Mouse (Mus musculus) liver, embryonic 11.5 days (tissue): ENCODE results near the gene Aspn. TPM values are rescaled to one million over a fixed set of nuclear protein-coding genes. Genes with fewer than 3 reads are reported as not detected.

ENCODE experiments used
- ATAC-seq: fragments of 200-750 bp; cut with Nextera tagmentation; replicated peaks from 2 replicates; pipeline ENCODE4 v1.8.0; 2017; ENCODE audit warnings: moderate number of reproducible peaks, mild to moderate bottlenecking, moderate TSS enrichment, moderate library complexity; ENCODE audit not compliant: low FRiP score
- DNase-seq: peaks from one replicate; pipeline ENCODE4 v3.0.0-alpha.2; 2017; ENCODE audit warnings: low spot score
- H3K27ac ChIP-seq: fragments of 300-500 bp; sonication (generic); 2 replicates; pipeline ENCODE4 v1.5.1; 2014; ENCODE audit warnings: mild to moderate bottlenecking, low read depth, low read length, control low read depth
- H3K27me3 ChIP-seq: fragments of 300-500 bp; sonication (generic); replicated peaks from 2 replicates; pipeline ENCODE4 v1.6.1; 2014; ENCODE audit warnings: low read length, mixed read lengths; ENCODE audit not compliant: control insufficient read depth, insufficient read depth
- H3K36me3 ChIP-seq: fragments of 300-500 bp; sonication (generic); 2 replicates; pipeline ENCODE4 v1.6.1; 2014; ENCODE audit warnings: mild to moderate bottlenecking, low read length, moderate library complexity, mixed read lengths; ENCODE audit not compliant: control insufficient read depth, insufficient read depth
- H3K4me1 ChIP-seq: fragments of 300-500 bp; sonication (generic); replicated peaks from 2 replicates; pipeline ENCODE4 v1.6.1; 2014; ENCODE audit warnings: low read length, mixed read lengths; ENCODE audit not compliant: control insufficient read depth, insufficient read depth
- H3K4me2 ChIP-seq: fragments of 300-500 bp; sonication (generic); 2 replicates; pipeline ENCODE4 v1.6.1; 2014; ENCODE audit warnings: mild to moderate bottlenecking, control low read depth, moderate library complexity
- H3K4me3 ChIP-seq: fragments of 300-500 bp; sonication (generic); 2 replicates; pipeline ENCODE4 v1.5.1; 2014; ENCODE audit warnings: low read depth, low read length, control low read depth
- H3K9ac ChIP-seq: fragments of 300-500 bp; sonication (generic); 2 replicates; pipeline ENCODE4 v1.6.1; 2014; ENCODE audit warnings: low read depth, low read length, control low read depth
- H3K9me3 ChIP-seq: fragments of 300-500 bp; sonication (generic); 2 replicates; pipeline ENCODE4 v1.6.1; 2016; ENCODE audit warnings: low read length, inconsistent platforms, mixed read lengths; ENCODE audit not compliant: control insufficient read depth
- WGBS: fragments of 180-500 bp; shearing (Covaris S2); extraction: QIAGEN DNeasy Blood & Tissue Kit; methylation state at CpG from one replicate; pipeline ENCODE4 v1.1.7; 2014; 5-methylcytosine and 5-hydroxymethylcytosine counted together
- polyA plus RNA-seq: library from polyadenylated mRNA; unstranded; fragments of >200 nt; fragmentation: Nextera tagmentation; extraction: Ambion mirVana; gene quantifications from 2 replicates; pipeline ENCODE4 v1.2.1, GENCODE M21; 2014

Aspn gene
- polyA plus RNA-seq = 0.27 and 0.45 TPM in 2 replicates

DNA sequence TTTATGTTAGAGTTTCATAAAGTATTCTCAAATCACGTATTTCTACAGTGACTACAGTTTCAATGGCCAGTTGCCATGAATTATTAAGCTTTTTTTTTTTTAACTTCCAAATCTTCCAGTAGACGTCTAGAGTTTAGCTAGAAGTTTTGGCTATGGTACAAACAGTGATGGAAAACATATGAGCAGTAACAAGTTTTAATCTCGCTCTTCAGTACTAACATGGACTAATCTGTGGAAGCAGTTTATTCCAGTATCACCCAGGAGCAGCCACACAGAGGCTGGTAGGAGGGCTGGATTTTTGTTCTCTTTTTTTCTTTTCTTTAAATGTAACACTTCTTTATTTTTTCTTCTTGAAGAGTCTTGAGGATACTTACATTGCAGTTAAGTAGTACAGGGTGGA lies at the start of gene Aspn:
Gene Aspn (plus strand): TSS at position 165 of the 400 bp plus-strand sequence.
- Histone ChIP-seq H3K27ac (no peak within 1 kb of the TSS), H3K9me3 (no peaks in the 10 kb centered on the region)
- no peak for ATAC-seq

DNA sequence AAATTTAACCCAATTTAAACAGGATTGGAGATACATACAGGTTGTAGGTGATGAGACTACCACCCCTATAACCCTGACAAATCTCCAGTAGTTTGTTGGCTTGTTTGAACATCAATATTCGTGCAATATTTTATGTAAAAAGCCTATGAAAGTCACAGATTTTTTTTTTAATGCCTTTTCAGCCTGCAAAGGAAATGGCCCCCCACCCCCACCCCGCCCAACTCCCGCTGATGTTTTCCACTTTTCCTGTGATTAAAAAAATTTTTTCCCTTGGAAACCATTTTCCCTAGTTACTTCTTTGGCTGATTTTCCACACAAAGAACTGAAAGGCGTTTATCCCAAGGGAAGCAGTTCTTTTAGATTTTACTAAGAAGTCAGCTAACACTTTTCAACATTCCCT lies 39.7 kb upstream of the Aspn start, which contains the start of gene Ecm2:
Gene Ecm2 (plus strand): TSS at position 301 of the 400 bp plus-strand sequence.
- H3K4me2 ChIP-seq = no peak within 1 kb of the TSS
- DNase-seq (no peak), ATAC-seq (no peak)
- no peaks in the 10 kb centered on the region for H3K9me3 ChIP-seq
- no peak within 1 kb of the TSS for H3K9ac ChIP-seq
- H3K36me3 ChIP-seq = no peaks in the 10 kb centered on the region
- H3K4me1 ChIP-seq = no peaks in the 10 kb centered on the region
- no peak within 1 kb of the TSS for H3K4me3 ChIP-seq
- H3K27me3 ChIP-seq = no peaks in the 10 kb centered on the region
- H3K27ac ChIP-seq = no peak within 1 kb of the TSS
- WGBS = 77% methylated on average over 4 of the region's 4 CpGs

More for the DNA sequence above, at the start of gene Aspn:
- Histone ChIP-seq H3K4me1 (no peaks in the 10 kb centered on the region), H3K9ac (no peak within 1 kb of the TSS), H3K36me3 (no peaks in the 10 kb centered on the region), H3K4me3 (no peak within 1 kb of the TSS), H3K4me2 (no peak within 1 kb of the TSS), H3K27me3 (no peaks in the 10 kb centered on the region)
- no peak for DNase-seq
- WGBS = 83% methylated on average over 3 of the region's 3 CpGs

DNA sequence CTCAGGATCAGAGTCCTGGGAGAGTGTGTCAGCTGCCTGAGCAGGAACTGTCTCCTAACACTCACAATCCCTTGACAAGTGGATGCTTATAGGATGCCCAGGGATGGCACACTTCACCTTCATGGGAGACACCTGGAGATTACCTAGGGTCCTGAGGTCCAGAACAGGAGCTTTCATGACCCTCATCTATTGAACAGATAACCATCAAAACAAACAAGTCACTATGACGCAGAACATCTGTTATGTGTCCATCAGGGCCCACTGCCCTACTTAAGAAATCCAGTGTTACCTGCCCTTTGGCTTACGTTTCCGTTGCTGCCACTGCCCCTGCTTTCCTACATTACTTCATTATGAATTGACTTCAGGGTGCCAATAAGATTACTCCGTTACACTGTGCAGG lies 38.5 kb upstream of the Aspn start:
- no peak for ATAC-seq
- 87% methylated on average over 4 of the region's 4 CpGs for WGBS

DNA sequence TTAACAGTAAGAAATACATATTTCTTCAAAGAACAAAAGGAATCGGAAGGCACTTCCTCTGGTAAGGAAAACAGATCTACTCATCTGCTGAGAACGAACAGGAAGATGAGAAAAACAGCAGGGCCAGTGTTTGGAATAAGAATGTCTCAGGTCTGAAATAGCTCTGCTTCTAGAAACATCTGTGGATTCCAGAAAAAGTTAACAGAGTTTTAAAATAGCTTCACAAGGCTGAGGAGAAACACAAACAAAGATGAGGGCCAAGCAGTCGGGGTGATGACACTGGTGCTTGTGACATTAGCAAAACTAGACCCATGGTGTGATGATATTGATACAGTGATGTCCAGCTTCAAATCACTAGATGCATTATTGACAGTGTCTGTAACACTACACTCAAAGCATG lies 37.1 kb upstream of the Aspn start:
- H3K4me3 ChIP-seq = no peak overlapping the region
- WGBS = 85% methylated on average over 3 of the region's 3 CpGs
- DNase-seq (no peak), ATAC-seq (no peak)
- H3K27ac ChIP-seq = no peak overlapping the region
- no peaks in the 10 kb centered on the region for H3K9me3 ChIP-seq
- H3K9ac ChIP-seq = no peak overlapping the region
- no peaks in the 10 kb centered on the region for H3K27me3 ChIP-seq
- H3K4me2 ChIP-seq = no peak overlapping the region
- H3K36me3 ChIP-seq = no peaks in the 10 kb centered on the region
- H3K4me1 ChIP-seq = no peaks in the 10 kb centered on the region

More for the DNA sequence above, 38.5 kb upstream of the Aspn start:
- Histone ChIP-seq H3K27ac (no peak overlapping the region), H3K36me3 (no peaks in the 10 kb centered on the region), H3K4me3 (no peak overlapping the region), H3K9me3 (no peaks in the 10 kb centered on the region), H3K4me2 (no peak overlapping the region), H3K9ac (no peak overlapping the region), H3K4me1 (no peaks in the 10 kb centered on the region), H3K27me3 (no peaks in the 10 kb centered on the region)
- DNase-seq = no peak

DNA sequence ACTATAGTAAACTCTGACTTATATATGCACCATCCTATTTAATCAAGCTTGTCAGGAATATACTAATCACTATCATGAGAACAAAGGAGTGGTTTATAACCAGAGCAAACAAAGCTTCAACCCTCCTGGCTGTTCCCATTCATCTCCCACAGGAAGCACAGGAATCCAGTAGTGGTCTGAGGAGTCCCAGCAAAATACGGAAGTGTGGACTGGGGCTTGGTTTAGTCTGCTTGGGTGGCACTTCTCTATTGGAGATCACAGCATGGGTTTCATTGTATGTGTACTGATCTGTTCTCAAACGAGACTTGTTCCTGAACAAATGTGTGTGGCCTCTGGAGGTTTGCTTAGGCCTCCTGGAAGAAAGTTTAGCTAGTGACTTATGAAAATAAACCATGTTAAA lies 25.5 kb upstream of the Aspn start:
- no peaks in the 10 kb centered on the region for H3K27me3 ChIP-seq
- 41% methylated on average over 2 of the region's 2 CpGs for WGBS

DNA sequence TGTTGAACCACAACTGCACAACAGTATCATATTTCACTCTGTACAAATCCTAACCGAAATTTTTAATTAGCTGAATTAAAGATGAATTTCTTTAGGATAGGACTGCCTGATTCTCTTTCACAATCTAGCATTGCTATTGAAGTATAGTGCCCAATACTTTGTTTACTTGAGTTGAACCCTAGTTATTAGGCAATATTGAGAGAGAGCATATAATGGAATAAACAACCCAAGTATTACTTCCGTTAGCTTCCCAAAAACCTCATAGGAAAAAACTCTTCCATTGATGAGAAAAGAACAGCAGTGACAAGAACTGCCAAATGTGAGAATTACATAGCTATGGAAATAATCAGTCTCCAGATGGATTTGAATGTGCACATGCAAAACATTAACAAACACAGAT lies 18.0 kb upstream of the Aspn start:
- H3K27ac ChIP-seq = no peak overlapping the region
- no peak overlapping the region for H3K9ac ChIP-seq
- WGBS = 83% methylated on average over 2 of the region's 2 CpGs
- no peaks in the 10 kb centered on the region for H3K27me3 ChIP-seq
- DNase-seq (no peak), ATAC-seq (no peak)
- H3K9me3 ChIP-seq = no peaks in the 10 kb centered on the region
- no peak overlapping the region for H3K4me3 ChIP-seq
- H3K36me3 ChIP-seq = no peaks in the 10 kb centered on the region
- H3K4me2 ChIP-seq = no peak overlapping the region
- H3K4me1 ChIP-seq = no peaks in the 10 kb centered on the region

More for the DNA sequence above, 25.5 kb upstream of the Aspn start:
- no peak overlapping the region for H3K27ac ChIP-seq
- ATAC-seq = no peak
- no peak overlapping the region for H3K4me2 ChIP-seq
- no peaks in the 10 kb centered on the region for H3K36me3 ChIP-seq
- H3K4me1 ChIP-seq = no peaks in the 10 kb centered on the region
- DNase-seq = no peak
- H3K9ac ChIP-seq = no peak overlapping the region
- no peak overlapping the region for H3K4me3 ChIP-seq
- no peaks in the 10 kb centered on the region for H3K9me3 ChIP-seq

DNA sequence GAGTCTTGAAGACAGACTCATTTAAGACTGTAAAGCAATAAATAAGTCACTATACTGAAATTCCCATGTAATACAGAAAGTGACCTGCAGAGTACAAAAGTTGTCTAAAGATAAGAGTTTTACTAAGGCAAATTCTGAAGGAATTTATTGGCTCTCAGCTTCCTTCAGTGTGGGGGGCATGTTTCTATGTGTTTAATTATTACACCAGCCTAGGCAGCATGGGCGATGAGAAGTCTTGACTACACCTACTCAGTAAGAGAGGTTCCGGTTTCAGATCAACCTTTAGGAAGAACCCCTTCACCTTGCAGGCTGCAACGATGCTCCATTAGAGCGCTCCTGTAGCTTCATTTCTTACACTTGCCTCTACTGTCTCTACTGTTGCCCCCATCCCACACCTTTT lies 13.6 kb upstream of the Aspn start:
- Histone ChIP-seq H3K27ac (no peak overlapping the region), H3K36me3 (no peaks in the 10 kb centered on the region), H3K4me2 (no peak overlapping the region), H3K9me3 (no peaks in the 10 kb centered on the region), H3K9ac (no peak overlapping the region), H3K27me3 (no peaks in the 10 kb centered on the region), H3K4me1 (no peaks in the 10 kb centered on the region), H3K4me3 (no peak overlapping the region)
- no peak for DNase-seq
- 91% methylated on average over 4 of the region's 4 CpGs for WGBS
- ATAC-seq = no peak

DNA sequence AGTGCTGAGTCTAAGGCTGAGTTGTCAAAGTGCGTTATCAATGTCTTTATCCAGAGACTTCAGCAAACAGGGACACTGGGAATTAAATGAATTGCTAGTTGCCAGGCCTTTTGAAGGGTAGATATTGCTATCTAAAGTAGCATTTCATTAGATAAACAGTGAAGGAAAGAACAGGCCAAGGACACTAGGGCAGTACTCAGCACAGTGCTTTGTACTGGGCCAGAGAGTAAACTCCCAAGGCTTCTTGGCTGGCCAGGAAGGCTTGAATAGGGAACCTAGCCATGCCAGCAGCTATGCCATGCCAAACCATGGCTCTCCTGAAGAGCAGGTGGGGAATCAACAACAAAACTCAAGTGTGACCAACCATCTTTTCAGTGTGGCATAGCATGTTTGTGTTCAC lies 7.3 kb upstream of the Aspn start:
- no peak for DNase-seq
- WGBS = 88% methylated on average over 1 of the region's 1 CpGs
- no peaks in the 10 kb centered on the region for H3K9me3 ChIP-seq
- no peaks in the 10 kb centered on the region for H3K27me3 ChIP-seq
- no peak for ATAC-seq
- no peak overlapping the region for H3K27ac ChIP-seq
- H3K9ac ChIP-seq = no peak overlapping the region
- no peak overlapping the region for H3K4me2 ChIP-seq
- no peaks in the 10 kb centered on the region for H3K36me3 ChIP-seq
- no peak overlapping the region for H3K4me3 ChIP-seq
- H3K4me1 ChIP-seq = no peaks in the 10 kb centered on the region

DNA sequence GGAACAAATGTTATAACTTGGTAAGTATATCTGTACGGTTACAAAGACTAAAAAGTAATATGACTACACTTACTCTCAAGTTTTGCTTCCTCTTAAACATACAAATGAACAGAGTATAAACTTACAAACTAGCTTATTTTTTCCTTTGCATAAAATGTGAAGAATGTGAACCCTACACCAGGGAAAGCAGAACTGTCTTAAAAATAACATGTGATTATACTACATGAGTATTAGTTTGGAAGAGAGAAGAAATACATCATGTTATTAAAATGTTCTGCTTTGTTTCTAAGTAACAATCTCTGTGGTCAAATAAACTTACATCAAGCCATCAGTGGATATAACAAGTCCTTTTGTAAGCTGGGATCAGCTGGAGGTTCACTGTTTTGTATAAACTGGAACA lies 5.5 kb upstream of the Aspn start:
- no peak overlapping the region for H3K4me3 ChIP-seq
- no peak overlapping the region for H3K27ac ChIP-seq
- ATAC-seq (no peak), DNase-seq (no peak)
- H3K36me3 ChIP-seq = no peaks in the 10 kb centered on the region
- 84% methylated on average over 1 of the region's 1 CpGs for WGBS
- H3K9ac ChIP-seq = no peak overlapping the region
- no peak overlapping the region for H3K4me2 ChIP-seq
- no peaks in the 10 kb centered on the region for H3K4me1 ChIP-seq
- H3K9me3 ChIP-seq = no peaks in the 10 kb centered on the region
- no peaks in the 10 kb centered on the region for H3K27me3 ChIP-seq
